Mouse (Mus musculus) cerebellum, adult (tissue): ENCODE measurements around the gene Hps5.
A peak's percentile ranks its signal among the peaks of the same experiment; 100 is the strongest.
"Not testable (repeated sequence)": the region's sequence is repeated elsewhere in the genome, so short reads cannot be mapped to it uniquely, and the experiment has no call there.

Experiments
- ATAC-seq: cut with Nextera tagmentation; 2 replicates; pipeline ENCODE4 v1.9.2; 2017; ENCODE audit warnings: mild to moderate bottlenecking, moderate library complexity, mixed read lengths; ENCODE audit not compliant: insufficient number of reproducible peaks, low FRiP score, low TSS enrichment

Hps5 gene

GRCm38 (mm10) chr7:46742880-46743279 lies 53.0 kb downstream of the Hps5 start, which contains the start of gene Saa1:
Gene Saa1, minus strand, starts transcription at chr7:46742980.
- ATAC-seq = not testable (repeated sequence)

GRCm38 (mm10) chr7:46740041-46740440 lies 55.8 kb downstream of the Hps5 start:
- ATAC-seq = not testable (repeated sequence)

GRCm38 (mm10) chr7:46738561-46739460 lies 57.1 kb downstream of the Hps5 start:
- ATAC-seq = no peak

- no peak for ATAC-seq
These were observed 60.9 kb downstream of the Hps5 start for GRCm38 (mm10) chr7:46734983-46735382.

- no peak for ATAC-seq
These were observed 63.4 kb downstream of the Hps5 start, which contains the start of gene Saa4 for GRCm38 (mm10) chr7:46732458-46732857. Gene Saa4, minus strand, starts transcription at chr7:46732603.

GRCm38 (mm10) chr7:46727584-46727983 lies 68.3 kb downstream of the Hps5 start:
- no peak for ATAC-seq

DNA sequence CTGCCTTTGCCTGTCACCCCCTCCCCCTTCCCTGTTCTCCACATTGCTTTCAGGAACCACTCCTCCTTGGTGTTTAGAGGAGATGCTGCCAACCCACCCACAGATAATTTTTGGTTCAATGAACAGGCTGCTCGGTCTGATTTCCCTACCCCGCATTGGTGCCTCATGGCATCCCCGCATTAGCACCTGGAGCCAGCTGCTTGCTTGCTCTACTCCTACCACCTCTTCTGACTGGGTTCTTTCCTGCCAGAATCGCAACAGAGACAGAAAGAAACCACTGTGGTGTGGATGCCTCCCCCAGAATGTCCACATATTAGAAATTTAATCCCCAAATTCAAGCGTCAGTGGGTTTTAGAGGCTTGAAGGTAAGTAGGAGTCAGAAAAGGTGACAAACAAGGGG lies 71.5 kb downstream of the Hps5 start:
- ATAC-seq = no peak

- ATAC-seq = no peak
These were observed 72.0 kb downstream of the Hps5 start for GRCm38 (mm10) chr7:46723849-46724248.

DNA sequence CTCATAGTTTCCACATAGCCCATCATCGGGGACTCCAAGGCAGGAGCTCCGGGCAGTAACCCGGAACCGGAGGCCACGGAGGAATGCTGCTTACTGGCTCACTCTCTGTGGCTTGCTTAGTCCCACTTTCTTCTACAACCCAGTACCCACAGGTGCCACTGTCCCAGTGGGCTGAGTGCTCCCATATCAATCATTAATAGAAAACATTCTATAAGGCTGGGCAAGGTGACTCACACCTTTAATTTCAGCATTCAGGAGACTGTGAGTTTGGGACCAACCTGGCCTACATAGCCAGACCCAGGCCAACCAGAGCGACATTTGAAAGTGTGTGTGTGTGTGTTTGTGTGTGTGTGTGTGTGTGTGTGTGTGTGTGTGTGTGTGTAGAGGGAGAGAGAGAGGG lies 72.5 kb downstream of the Hps5 start:
- ATAC-seq = no peak

DNA sequence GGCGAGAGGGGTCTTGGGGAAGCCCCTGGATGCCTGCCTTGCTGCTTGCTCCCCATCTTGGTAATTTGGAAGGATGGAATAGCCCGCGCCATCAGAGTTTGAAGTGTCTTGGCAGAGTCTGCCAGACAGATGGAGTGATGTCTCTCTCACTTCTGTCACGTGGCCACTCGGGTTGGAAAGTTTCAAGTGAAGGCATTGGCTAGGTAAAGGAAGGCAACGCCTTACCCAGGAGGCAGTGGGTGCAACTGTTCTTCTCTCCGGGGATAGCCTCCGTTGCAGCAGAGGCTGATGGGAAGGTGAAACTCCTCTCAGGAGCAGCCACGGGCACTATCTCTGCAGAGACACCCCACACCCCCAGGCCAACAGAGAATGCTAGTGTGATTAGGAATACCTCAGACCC lies 75.4 kb downstream of the Hps5 start:
- no peak for ATAC-seq

DNA sequence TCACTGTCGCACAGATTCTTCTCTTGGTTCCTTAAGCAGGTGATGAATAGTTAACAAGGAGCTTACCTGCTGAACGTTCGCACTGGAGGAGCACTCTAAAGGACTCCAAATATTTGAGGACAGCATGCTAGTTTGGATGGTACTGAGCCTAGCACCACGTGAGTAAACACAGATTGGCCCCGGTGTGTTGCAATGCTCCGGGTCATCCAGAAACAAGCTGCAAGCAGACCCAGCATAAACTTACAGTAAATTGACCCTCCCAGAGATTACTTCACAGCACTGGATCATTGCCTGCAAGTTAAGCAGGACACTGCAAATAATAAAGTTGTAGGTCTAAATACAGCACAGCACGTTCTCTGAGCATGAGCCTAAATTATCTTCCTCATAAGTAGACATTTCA lies 76.3 kb downstream of the Hps5 start:
- ATAC-seq = no peak

GRCm38 (mm10) chr7:46718591-46719270 lies 77.1 kb downstream of the Hps5 start:
- ATAC-seq = peak; percentile 91

GRCm38 (mm10) chr7:46716897-46717296 lies 79.0 kb downstream of the Hps5 start:
- no peak for ATAC-seq

DNA sequence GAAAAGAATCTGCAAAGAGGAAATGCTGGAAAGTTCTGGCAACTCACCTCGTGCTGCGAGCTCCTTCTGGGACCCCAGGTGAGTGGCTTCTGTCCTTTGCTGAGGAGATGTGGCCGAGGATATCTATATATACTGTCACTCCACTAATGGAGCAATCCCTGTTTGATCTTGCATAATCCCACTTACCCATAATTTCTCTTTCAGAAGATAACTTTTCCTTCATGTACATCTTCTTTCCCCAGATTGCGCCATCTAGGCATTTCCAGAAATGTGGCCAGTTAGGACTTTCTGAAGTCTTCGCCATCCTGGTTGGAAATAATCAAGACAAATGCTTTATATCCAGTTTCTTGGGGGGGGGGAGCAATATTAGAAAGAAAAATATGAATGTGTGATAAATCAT lies 80.3 kb downstream of the Hps5 start, which contains the start of gene Saa3:
Gene Saa3, minus strand, starts transcription at position 101 of the 400 bp plus-strand sequence.
- ATAC-seq = no peak

DNA sequence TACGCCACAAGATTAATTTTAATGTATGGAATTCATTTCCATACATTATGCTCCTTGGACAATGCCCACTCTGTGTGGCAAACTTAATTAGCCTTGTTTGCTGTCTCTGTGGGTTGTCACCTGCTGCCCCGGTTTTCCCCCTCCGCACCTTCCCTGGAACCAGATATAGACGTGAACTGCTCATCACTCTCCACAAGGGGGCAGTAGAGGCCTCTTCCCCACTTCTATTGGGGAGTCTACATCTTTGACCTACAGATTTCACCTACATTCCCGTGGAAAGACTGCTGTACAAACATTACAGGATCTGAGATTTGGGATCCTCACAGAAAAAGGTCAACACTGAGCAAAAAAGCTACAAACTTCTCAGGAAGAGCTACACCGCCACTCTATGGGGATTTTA lies 81.3 kb downstream of the Hps5 start:
- no peak for ATAC-seq

DNA sequence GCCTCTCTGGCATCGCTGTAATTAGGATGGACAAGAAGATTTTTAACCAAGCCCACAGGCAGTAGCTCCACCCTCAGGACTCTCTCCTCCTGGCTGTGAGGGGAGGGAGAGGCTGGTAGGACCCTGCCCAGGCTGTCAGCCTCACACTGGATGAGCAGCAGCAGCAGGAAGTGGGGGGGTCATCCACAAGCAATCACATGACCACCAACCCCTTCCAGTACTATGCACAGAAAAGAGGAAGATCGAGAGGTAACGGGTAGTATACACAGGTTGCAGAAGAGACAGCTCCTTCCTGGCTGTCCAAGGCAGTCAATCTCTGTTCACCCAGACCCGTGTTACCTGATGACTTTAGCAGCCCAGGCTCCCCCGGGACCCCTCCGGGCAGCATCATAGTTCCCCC lies 83.6 kb downstream of the Hps5 start:
- no peak for ATAC-seq
